Mouse (Mus musculus) hindbrain, embryonic 10.5 days (tissue): Measurements from ENCODE around the gene Bcan. TPM values are rescaled to one million over a fixed set of nuclear protein-coding genes. Genes with fewer than 3 reads are reported as not detected.

Experiments
- DNase-seq: peaks from one replicate; pipeline ENCODE4 v3.0.0-alpha.2; 2017; ENCODE audit warnings: low spot score
- H3K27ac ChIP-seq: fragments of 300-500 bp; sonication (generic); 2 replicates; pipeline ENCODE4 v1.5.1; 2016; ENCODE audit warnings: mild to moderate bottlenecking, moderate library complexity
- H3K27me3 ChIP-seq: fragments of 300-500 bp; sonication (generic); 2 replicates; pipeline ENCODE4 v1.6.1; 2016; ENCODE audit warnings: mild to moderate bottlenecking; ENCODE audit not compliant: poor library complexity, insufficient read depth, severe bottlenecking
- H3K36me3 ChIP-seq: fragments of 300-500 bp; sonication (generic); 2 replicates; pipeline ENCODE4 v1.6.1; 2016; ENCODE audit warnings: mild to moderate bottlenecking, moderate library complexity
- H3K4me1 ChIP-seq: fragments of 300-500 bp; sonication (generic); replicated peaks from 2 replicates; pipeline ENCODE4 v1.6.1; 2016; ENCODE audit warnings: mild to moderate bottlenecking
- H3K4me3 ChIP-seq: fragments of 300-500 bp; sonication (generic); 2 replicates; pipeline ENCODE4 v1.5.1; 2016; ENCODE audit warnings: mild to moderate bottlenecking, moderate library complexity
- H3K9me3 ChIP-seq: fragments of 300-500 bp; sonication (generic); 2 replicates; pipeline ENCODE4 v1.6.1; 2016; ENCODE audit warnings: mild to moderate bottlenecking, moderate library complexity
- WGBS: fragments of 180-500 bp; shearing (Covaris S2); methylation state at CpG from one replicate; pipeline ENCODE4 v1.1.7; 2016; 5-methylcytosine and 5-hydroxymethylcytosine counted together
- polyA plus RNA-seq: library from polyadenylated mRNA; unstranded; fragments of >200 nt; fragmentation: Nextera tagmentation; extraction: Ambion mirVana; gene quantifications from 2 replicates; pipeline ENCODE4 v1.2.1, GENCODE M21; 2016

Bcan gene
- polyA plus RNA-seq, 1 experiment from 2014 or later = 0.95 TPM

- no peak for DNase-seq
- Histone ChIP-seq H3K4me1 (peaks cover 81% of the 10 kb centered on the region), H3K36me3 (no peaks in the 10 kb centered on the region), H3K9me3 (no peaks in the 10 kb centered on the region), H3K4me3 (peak overlapping the region; percentile 51), H3K27me3 (peaks cover 50% of the 10 kb centered on the region), H3K27ac (peak overlapping the region; percentile 94)
- 11% methylated on average over 15 of the region's 15 CpGs for WGBS
Measured at GRCm38 (mm10) chr3:87988068-87988467, 12.0 kb downstream of the Bcan start.

GRCm38 (mm10) chr3:87987633-87988032 lies 12.4 kb downstream of the Bcan start:
- WGBS = under 1% methylated on average over 15 of the region's 15 CpGs
- H3K27me3 ChIP-seq = peaks cover 46% of the 10 kb centered on the region
- peaks cover 81% of the 10 kb centered on the region for H3K4me1 ChIP-seq
- H3K36me3 ChIP-seq = no peaks in the 10 kb centered on the region
- peak overlapping the region; percentile 94 for H3K27ac ChIP-seq
- DNase-seq = peak; percentile 74
- H3K9me3 ChIP-seq = no peaks in the 10 kb centered on the region
- peak overlapping the region; percentile 51 for H3K4me3 ChIP-seq

- DNase-seq = peak; percentile 99
- no peaks in the 10 kb centered on the region for H3K9me3 ChIP-seq
- WGBS = under 1% methylated on average over 17 of the region's 17 CpGs
- H3K36me3 ChIP-seq = no peaks in the 10 kb centered on the region
- H3K27me3 ChIP-seq = peaks cover 38% of the 10 kb centered on the region
- H3K4me1 ChIP-seq = peaks cover 82% of the 10 kb centered on the region
- peak overlapping the region; percentile 51 for H3K4me3 ChIP-seq
- H3K27ac ChIP-seq = peak overlapping the region; percentile 94
Measured at GRCm38 (mm10) chr3:87986868-87987267, 13.2 kb downstream of the Bcan start.

- DNase-seq = peak; percentile 54
- whole genome bisulfite sequencing = 41% methylated on average over 12 of the region's 12 CpGs
Measured at GRCm38 (mm10) chr3:87985505-87986320, 14.3 kb downstream of the Bcan start.

GRCm38 (mm10) chr3:87984094-87984493 lies 15.9 kb downstream of the Bcan start:
- no peaks in the 10 kb centered on the region for H3K9me3 ChIP-seq
- H3K36me3 ChIP-seq = peaks cover 24% of the 10 kb centered on the region
- H3K27ac ChIP-seq = peak overlapping the region; percentile 94
- peaks cover 10% of the 10 kb centered on the region for H3K27me3 ChIP-seq
- peaks cover 98% of the 10 kb centered on the region for H3K4me1 ChIP-seq
- WGBS = 52% methylated on average over 3 of the region's 3 CpGs
- H3K4me3 ChIP-seq = peak overlapping the region; percentile 38
- DNase-seq = no peak

More at GRCm38 (mm10) chr3:87985505-87986320, 14.3 kb downstream of the Bcan start:
- Histone ChIP-seq H3K4me3 (peak overlapping the region; percentile 51), H3K27me3 (peaks cover 26% of the 10 kb centered on the region), H3K9me3 (no peaks in the 10 kb centered on the region), H3K27ac (peak overlapping the region; percentile 94), H3K4me1 (peaks cover 90% of the 10 kb centered on the region), H3K36me3 (peaks cover 7% of the 10 kb centered on the region)

- 48% methylated on average over 6 of the region's 6 CpGs for WGBS
- H3K36me3 ChIP-seq = peaks cover 28% of the 10 kb centered on the region
- H3K9me3 ChIP-seq = no peaks in the 10 kb centered on the region
- H3K27ac ChIP-seq = peak overlapping the region; percentile 94
- H3K4me1 ChIP-seq = peaks cover 100% of the 10 kb centered on the region
- DNase-seq = no peak
- peaks cover 6% of the 10 kb centered on the region for H3K27me3 ChIP-seq
- H3K4me3 ChIP-seq = peak overlapping the region; percentile 38
Measured at GRCm38 (mm10) chr3:87983627-87984026, 16.4 kb downstream of the Bcan start.

- peak overlapping the region; percentile 38 for H3K4me3 ChIP-seq
- no peaks in the 10 kb centered on the region for H3K9me3 ChIP-seq
- 1% methylated on average over 13 of the region's 13 CpGs for WGBS
- H3K4me1 ChIP-seq = peaks cover 100% of the 10 kb centered on the region
- H3K27me3 ChIP-seq = 0 out of 2 replicates have a peak, but pooled peaks cover under 1% of the 10 kb centered on the region
- H3K36me3 ChIP-seq = peaks cover 34% of the 10 kb centered on the region
- peak; percentile 77 for DNase-seq
- peak overlapping the region; percentile 94 for H3K27ac ChIP-seq
Measured at GRCm38 (mm10) chr3:87982836-87983601, 17.0 kb downstream of the Bcan start.

- Histone ChIP-seq H3K27me3 (0 out of 2 replicates have a peak, but pooled peaks cover 3% of the 10 kb centered on the region), H3K27ac (peak overlapping the region; percentile 94), H3K9me3 (no peaks in the 10 kb centered on the region), H3K36me3 (peaks cover 43% of the 10 kb centered on the region), H3K4me1 (peaks cover 99% of the 10 kb centered on the region), H3K4me3 (peak overlapping the region; percentile 38)
- DNase-seq = peak; percentile 48
- WGBS = 31% methylated on average over 12 of the region's 12 CpGs
Measured at GRCm38 (mm10) chr3:87981894-87982835, 17.9 kb downstream of the Bcan start.

GRCm38 (mm10) chr3:87981214-87981760 lies 18.7 kb downstream of the Bcan start:
- DNase-seq = no peak
- Histone ChIP-seq H3K4me3 (peak overlapping the region; percentile 10; the same call in 1 of the 2 replicates), H3K9me3 (no peaks in the 10 kb centered on the region), H3K27ac (peak overlapping the region; percentile 94), H3K4me1 (peaks cover 92% of the 10 kb centered on the region), H3K27me3 (0 out of 2 replicates have a peak, but pooled peaks cover 3% of the 10 kb centered on the region), H3K36me3 (peaks cover 52% of the 10 kb centered on the region)
- WGBS = 79% methylated on average over 6 of the region's 6 CpGs

GRCm38 (mm10) chr3:87980728-87981127 lies 19.3 kb downstream of the Bcan start:
- WGBS = 60% methylated on average over 5 of the region's 5 CpGs
- no peaks in the 10 kb centered on the region for H3K9me3 ChIP-seq
- peak; percentile 41 for DNase-seq
- H3K27me3 ChIP-seq = 0 out of 2 replicates have a peak, but pooled peaks cover 3% of the 10 kb centered on the region
- peaks cover 57% of the 10 kb centered on the region for H3K36me3 ChIP-seq
- peak overlapping the region; percentile 94 for H3K27ac ChIP-seq
- H3K4me1 ChIP-seq = peaks cover 89% of the 10 kb centered on the region
- peak overlapping the region; percentile 10; the same call in 1 of the 2 replicates for H3K4me3 ChIP-seq

GRCm38 (mm10) chr3:87980085-87980484 lies 19.9 kb downstream of the Bcan start:
- Histone ChIP-seq H3K27me3 (0 out of 2 replicates have a peak, but pooled peaks cover 3% of the 10 kb centered on the region), H3K27ac (peak overlapping the region; percentile 94), H3K4me3 (peak overlapping the region; percentile 10; the same call in 1 of the 2 replicates), H3K9me3 (no peaks in the 10 kb centered on the region), H3K4me1 (peaks cover 89% of the 10 kb centered on the region), H3K36me3 (peaks cover 64% of the 10 kb centered on the region)
- WGBS = 70% methylated on average over 3 of the region's 3 CpGs
- no peak for DNase-seq
